ENCODE assay signal across 26 mouse cellular contexts in the genomic region with DNA sequence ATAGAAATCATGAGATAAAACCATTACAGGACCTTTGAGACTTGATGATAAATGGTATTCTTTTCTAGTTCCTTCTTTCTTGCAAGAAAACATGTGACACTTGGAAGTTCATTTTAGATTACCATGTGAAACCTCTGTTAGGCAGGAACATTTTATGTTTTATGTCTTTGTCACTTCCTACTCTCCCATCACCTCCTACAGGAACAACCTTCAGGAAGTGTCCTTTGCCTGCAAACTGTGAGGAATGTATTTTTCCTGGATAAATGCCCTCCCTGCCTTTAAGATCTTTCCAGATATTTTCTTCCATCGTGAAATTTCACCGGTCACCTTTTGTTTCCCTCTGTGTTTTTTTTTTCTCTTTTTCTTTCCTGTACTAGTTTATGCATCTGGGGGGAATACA.
"Had no signal": no experiment of that assay in that cellular context is flagged by ENCODE, and none has a peak within 500 bp of the region (broad histone marks: within the 10 kb centered on the region; RNA-seq: fewer than 3 reads in every experiment).

No protein-coding gene starts in this region.

- H3K9me3 ChIP-seq: heart, embryonic 10.5 days; heart, embryonic 12.5 days; hindbrain, embryonic 10.5 days; hindbrain, embryonic 12.5 days; intestine, embryonic 15.5 days; kidney, embryonic 15.5 days; limb, embryonic 13.5 days; liver, embryonic 13.5 days; liver, embryonic 15.5 days had no signal

- H3K4me1 ChIP-seq: heart, embryonic 10.5 days; heart, embryonic 12.5 days; hindbrain, embryonic 10.5 days; hindbrain, embryonic 12.5 days; intestine, embryonic 15.5 days; kidney, embryonic 15.5 days; limb, embryonic 13.5 days; liver, embryonic 13.5 days; liver, embryonic 15.5 days had no signal

- H3K36me3 ChIP-seq: heart, embryonic 10.5 days; heart, embryonic 12.5 days; hindbrain, embryonic 10.5 days; hindbrain, embryonic 12.5 days; intestine, embryonic 15.5 days; kidney, embryonic 15.5 days; limb, embryonic 13.5 days; liver, embryonic 13.5 days; liver, embryonic 15.5 days had no signal

- H3K9ac ChIP-seq: heart, embryonic 12.5 days; hindbrain, embryonic 12.5 days; hindbrain, embryonic 14.5 days; intestine, embryonic 15.5 days; kidney, embryonic 15.5 days; limb, embryonic 13.5 days; liver, embryonic 13.5 days; liver, embryonic 15.5 days had no signal

- H3K4me3 ChIP-seq: gastrocnemius, adult 2 months; heart, embryonic 10.5 days; heart, embryonic 12.5 days; hindbrain, embryonic 10.5 days; hindbrain, embryonic 12.5 days; intestine, embryonic 15.5 days; kidney, embryonic 15.5 days; layer of hippocampus, adult 2 months; left cerebral cortex, adult 2 months; limb, embryonic 13.5 days; liver, embryonic 13.5 days; liver, embryonic 15.5 days had no signal

- H3K27ac ChIP-seq: gastrocnemius, adult 2 months; heart, embryonic 10.5 days; hindbrain, embryonic 10.5 days; hindbrain, embryonic 12.5 days; hindbrain, embryonic 14.5 days; intestine, embryonic 15.5 days; kidney, embryonic 15.5 days; kidney, postnatal 0 days; layer of hippocampus, adult 2 months; left cerebral cortex, adult 2 months; limb, embryonic 13.5 days; liver, embryonic 13.5 days; liver, embryonic 15.5 days had no signal

- H3K27me3 ChIP-seq: heart, embryonic 12.5 days; hindbrain, embryonic 12.5 days; intestine, embryonic 15.5 days; kidney, embryonic 15.5 days; limb, embryonic 13.5 days; liver, embryonic 13.5 days; liver, embryonic 15.5 days had no signal

- DNase-seq: gastrocnemius, adult 2 months; gastrocnemius, postnatal 10 days; gastrocnemius, postnatal 25 days; heart, postnatal 14 days; heart, postnatal 4 days; kidney, adult 18-20 months; kidney, adult 8-10 months; kidney, postnatal 25 days; kidney, postnatal 4 days; liver; liver, embryonic 13.5 days had no signal

- ATAC-seq: hindbrain, embryonic 16.5 days; intestine, embryonic 15.5 days; intestine, postnatal 0 days had no signal

- H3K4me2 ChIP-seq: heart, embryonic 12.5 days; hindbrain, embryonic 12.5 days; hindbrain, embryonic 14.5 days; intestine, embryonic 15.5 days; kidney, embryonic 15.5 days; limb, embryonic 13.5 days; liver, embryonic 11.5 days; liver, embryonic 13.5 days; liver, embryonic 15.5 days had no signal
